Mouse (Mus musculus) brain, embryonic 14.5 days (tissue): Measurements from ENCODE around the gene Cmip.

Experiments
- CTCF ChIP-seq: fragments of 200-500 bp; IDR thresholded peaks from 2 replicates; pipeline ENCODE4 v1.5.1; 2012; ENCODE audit warnings: inconsistent platforms, mild to moderate bottlenecking, moderate library complexity, borderline replicate concordance; ENCODE audit not compliant: insufficient read depth, insufficient read length; ENCODE audit errors: extremely low read depth
- POLR2A ChIP-seq: fragments of 200-500 bp; IDR thresholded peaks from 2 replicates; pipeline ENCODE4 v1.6.1; 2012; ENCODE audit warnings: mild to moderate bottlenecking, inconsistent platforms, borderline replicate concordance; ENCODE audit not compliant: poor library complexity, insufficient read depth, insufficient read length, severe bottlenecking; ENCODE audit errors: extremely low read depth

DNA sequence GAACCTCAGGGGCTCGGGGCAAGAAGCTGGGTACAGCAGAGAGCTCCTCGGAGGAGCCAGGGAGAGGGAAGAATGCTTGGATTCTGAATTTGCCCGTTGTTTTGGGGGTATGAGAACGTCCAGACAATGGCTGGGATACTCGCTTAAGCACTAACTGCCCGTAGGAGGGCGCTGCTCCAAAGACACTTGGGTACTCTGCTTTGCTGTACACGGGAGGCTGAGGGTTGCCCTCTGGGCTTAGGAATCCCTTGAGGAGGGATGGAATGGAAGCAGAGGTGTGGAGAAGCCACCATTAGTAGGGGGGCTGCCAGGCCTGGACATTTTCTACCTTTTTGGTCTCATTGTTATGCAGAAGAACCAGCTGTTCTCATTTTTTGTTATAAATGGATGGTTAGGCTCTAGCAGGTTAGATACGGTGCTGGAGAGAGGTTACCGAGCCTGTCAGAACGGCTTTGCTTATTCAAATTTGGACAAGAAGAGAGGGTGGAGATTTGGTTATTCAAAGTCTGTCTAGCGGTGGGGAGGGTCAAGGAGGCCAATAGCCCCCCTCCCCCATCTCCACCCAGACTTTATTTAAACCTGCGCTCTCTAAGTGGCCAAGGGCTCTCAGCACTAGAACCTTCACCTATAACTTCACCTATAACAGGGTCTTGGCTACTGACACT, 246.7 kb downstream of the Cmip start:
- TF ChIP-seq CTCF: no peak
- TF ChIP-seq POLR2A: no peak
